Mouse (Mus musculus) midbrain, embryonic 15.5 days (tissue): ENCODE measurements at regions not wholly inside any gene's neighbourhood (a gene's known extent, or its start where the extent isn't known, plus 50 kb on each side); places are given as distances from the start of the nearest gene placed in this dataset.

ENCODE experiments used
- ATAC-seq: fragments of 200-750 bp; cut with Nextera tagmentation; replicated peaks from 2 replicates; pipeline ENCODE4 v1.8.0; 2017; ENCODE audit warnings: moderate TSS enrichment
- H3K27ac ChIP-seq: fragments of 300-500 bp; sonication (generic); 2 replicates; pipeline ENCODE4 v1.5.1; 2015; ENCODE audit warnings: mild to moderate bottlenecking, inconsistent platforms
- H3K27me3 ChIP-seq: fragments of 300-500 bp; sonication (generic); replicated peaks from 2 replicates; pipeline ENCODE4 v1.6.1; 2015; ENCODE audit warnings: inconsistent platforms
- H3K36me3 ChIP-seq: fragments of 300-500 bp; sonication (generic); replicated peaks from 2 replicates; pipeline ENCODE4 v1.6.1; 2015; ENCODE audit warnings: inconsistent platforms
- H3K4me1 ChIP-seq: fragments of 300-500 bp; sonication (generic); 2 replicates; pipeline ENCODE4 v1.6.1; 2015; ENCODE audit warnings: inconsistent platforms
- H3K4me2 ChIP-seq: fragments of 300-500 bp; sonication (generic); 2 replicates; pipeline ENCODE4 v1.6.1; 2015; ENCODE audit warnings: inconsistent platforms, mild to moderate bottlenecking, moderate library complexity
- H3K4me3 ChIP-seq: fragments of 300-500 bp; sonication (generic); 2 replicates; pipeline ENCODE4 v1.5.1; 2015; ENCODE audit warnings: mild to moderate bottlenecking, inconsistent platforms
- H3K9ac ChIP-seq: fragments of 300-500 bp; sonication (generic); 2 replicates; pipeline ENCODE4 v1.6.1; 2015; ENCODE audit warnings: mild to moderate bottlenecking, inconsistent platforms
- H3K9me3 ChIP-seq: fragments of 300-500 bp; sonication (generic); 2 replicates; pipeline ENCODE4 v1.6.1; 2016; ENCODE audit warnings: inconsistent platforms
- WGBS: fragments of 180-500 bp; shearing (Covaris S2); methylation state at CpG from one replicate; pipeline ENCODE4 v1.1.7; 2015; ENCODE audit warnings: mixed read lengths; 5-methylcytosine and 5-hydroxymethylcytosine counted together

DNA sequence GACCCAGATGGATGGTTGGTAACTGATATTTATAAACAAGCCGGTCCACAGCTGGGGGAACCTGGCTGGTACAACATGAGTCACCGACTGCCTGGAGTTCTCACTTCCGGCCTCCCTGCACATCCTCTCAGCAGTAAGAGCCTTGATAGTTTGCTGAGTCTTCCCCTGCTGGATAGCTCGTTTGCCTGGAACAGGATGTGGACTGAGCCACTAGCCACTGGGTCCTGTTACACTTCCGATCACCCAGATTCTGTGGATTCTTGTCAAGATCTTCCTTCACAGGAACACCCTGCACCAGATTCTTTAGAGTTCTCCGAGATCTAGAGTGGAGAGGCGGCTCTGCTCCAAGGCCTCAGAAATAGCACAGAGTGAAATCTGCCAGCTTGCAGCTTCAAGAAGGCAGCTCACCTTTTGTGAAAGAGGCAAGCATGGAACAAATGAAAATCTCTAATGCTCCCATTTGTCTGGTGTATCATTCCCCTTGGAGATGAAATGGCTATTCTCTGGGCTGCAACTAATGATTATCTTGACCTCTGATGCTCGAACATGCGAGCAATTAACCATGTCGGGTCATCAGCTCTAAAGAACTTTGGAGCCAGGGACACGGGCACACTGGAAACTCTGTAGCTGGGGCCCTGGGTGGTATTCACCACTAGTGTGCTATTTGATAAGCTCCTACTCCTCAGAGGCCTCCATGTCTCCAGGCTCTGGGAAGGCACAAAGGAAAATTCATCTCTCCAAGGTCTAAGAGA is 90.3 kb upstream of the Selenok start:
- Histone ChIP-seq H3K9ac (no peak overlapping the region), H3K27me3 (no peaks in the 10 kb centered on the region), H3K4me3 (no peak overlapping the region), H3K4me1 (no peaks in the 10 kb centered on the region), H3K4me2 (no peak overlapping the region), H3K36me3 (no peaks in the 10 kb centered on the region), H3K27ac (no peak overlapping the region), H3K9me3 (no peaks in the 10 kb centered on the region)
- 78% methylated on average over 11 of the region's 11 CpGs for WGBS
- ATAC-seq: no peak

DNA sequence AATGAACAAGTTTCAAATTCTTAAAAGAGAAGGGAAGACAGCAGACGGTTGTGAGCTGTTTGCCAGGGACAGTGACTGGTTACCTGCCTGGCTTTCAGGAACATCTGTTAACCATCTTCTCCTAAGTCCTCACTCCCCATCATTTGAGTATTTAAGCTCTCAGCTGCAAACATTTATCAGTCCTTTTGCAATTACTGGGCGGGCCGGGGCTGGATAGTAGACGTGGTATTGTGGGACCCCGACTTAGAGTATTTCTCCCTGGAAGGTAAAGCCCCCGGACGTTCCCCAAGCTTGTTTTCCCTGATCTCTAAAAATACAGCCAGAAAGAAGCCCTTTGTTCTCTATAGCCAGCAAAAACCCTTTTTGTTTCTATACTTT is 89.7 kb upstream of the Selenok start:
- Histone ChIP-seq H3K27ac (no peak overlapping the region), H3K4me3 (no peak overlapping the region), H3K27me3 (no peaks in the 10 kb centered on the region), H3K9ac (no peak overlapping the region), H3K36me3 (no peaks in the 10 kb centered on the region), H3K4me2 (no peak overlapping the region), H3K9me3 (no peaks in the 10 kb centered on the region), H3K4me1 (no peaks in the 10 kb centered on the region)
- ATAC-seq: no peak
- WGBS: 85% methylated on average over 7 of the region's 7 CpGs

DNA sequence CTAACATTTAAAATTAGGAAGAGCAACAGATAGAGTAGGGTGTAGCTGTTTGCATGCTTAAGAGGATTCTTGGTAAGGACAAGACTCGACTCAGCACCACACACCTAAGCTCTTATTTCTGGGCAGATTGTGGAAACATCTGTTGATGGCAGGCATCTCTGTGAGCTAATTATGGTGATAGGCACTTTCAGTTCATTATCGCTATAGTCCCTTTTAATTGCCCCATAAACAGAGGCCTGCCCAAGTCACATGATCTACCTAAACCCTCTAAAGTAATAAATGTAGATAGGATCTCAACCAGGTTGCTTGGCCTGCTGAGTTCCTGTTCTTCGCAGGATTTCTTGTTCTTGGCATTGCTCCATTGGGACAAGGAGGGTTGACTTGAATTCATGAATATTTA is 88.8 kb upstream of the Selenok start:
- Histone ChIP-seq H3K27me3 (no peaks in the 10 kb centered on the region), H3K36me3 (no peaks in the 10 kb centered on the region), H3K4me3 (no peak overlapping the region), H3K4me1 (no peaks in the 10 kb centered on the region), H3K27ac (no peak overlapping the region), H3K9me3 (no peaks in the 10 kb centered on the region), H3K4me2 (no peak overlapping the region), H3K9ac (no peak overlapping the region)
- 91% methylated on average over 3 of the region's 3 CpGs for WGBS
- ATAC-seq: no peak

DNA sequence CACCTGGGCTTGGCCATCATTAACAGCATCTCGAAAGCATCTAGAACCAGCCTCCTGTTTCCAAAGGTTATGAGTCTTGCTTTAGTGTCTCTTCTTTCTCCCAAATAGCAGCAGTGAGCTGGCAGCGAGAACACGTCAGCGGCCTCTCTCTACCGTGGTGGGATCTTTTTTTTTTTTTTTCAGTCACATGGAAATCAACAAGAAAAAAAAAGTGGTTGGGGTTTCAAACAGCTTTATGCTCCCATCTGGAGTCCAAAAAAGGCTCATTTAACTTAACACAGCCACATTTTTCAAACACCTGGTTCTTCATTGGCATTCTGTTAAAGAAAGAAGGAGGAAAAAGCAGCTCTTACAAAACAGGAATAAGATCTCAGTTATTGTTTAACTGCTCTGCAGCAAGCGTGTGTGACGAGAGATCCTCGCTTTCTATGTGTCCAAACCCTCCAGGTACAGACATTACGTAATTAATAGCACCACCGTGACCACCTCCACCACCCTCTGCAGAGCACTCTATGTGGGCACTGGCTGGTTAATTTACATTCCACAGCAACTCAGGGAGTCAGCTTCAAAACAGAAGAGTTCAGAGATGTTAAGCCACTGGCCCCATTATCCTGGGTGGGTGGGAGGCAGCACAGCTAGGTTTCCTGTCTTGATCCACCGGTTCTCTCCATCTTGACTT is 85.3 kb upstream of the Selenok start:
- Histone ChIP-seq H3K36me3 (no peaks in the 10 kb centered on the region), H3K4me2 (no peak overlapping the region), H3K9me3 (no peaks in the 10 kb centered on the region), H3K27me3 (no peaks in the 10 kb centered on the region), H3K9ac (no peak overlapping the region), H3K27ac (no peak overlapping the region), H3K4me3 (no peak overlapping the region), H3K4me1 (no peaks in the 10 kb centered on the region)
- no peak for ATAC-seq
- 79% methylated on average over 11 of the region's 11 CpGs for WGBS

DNA sequence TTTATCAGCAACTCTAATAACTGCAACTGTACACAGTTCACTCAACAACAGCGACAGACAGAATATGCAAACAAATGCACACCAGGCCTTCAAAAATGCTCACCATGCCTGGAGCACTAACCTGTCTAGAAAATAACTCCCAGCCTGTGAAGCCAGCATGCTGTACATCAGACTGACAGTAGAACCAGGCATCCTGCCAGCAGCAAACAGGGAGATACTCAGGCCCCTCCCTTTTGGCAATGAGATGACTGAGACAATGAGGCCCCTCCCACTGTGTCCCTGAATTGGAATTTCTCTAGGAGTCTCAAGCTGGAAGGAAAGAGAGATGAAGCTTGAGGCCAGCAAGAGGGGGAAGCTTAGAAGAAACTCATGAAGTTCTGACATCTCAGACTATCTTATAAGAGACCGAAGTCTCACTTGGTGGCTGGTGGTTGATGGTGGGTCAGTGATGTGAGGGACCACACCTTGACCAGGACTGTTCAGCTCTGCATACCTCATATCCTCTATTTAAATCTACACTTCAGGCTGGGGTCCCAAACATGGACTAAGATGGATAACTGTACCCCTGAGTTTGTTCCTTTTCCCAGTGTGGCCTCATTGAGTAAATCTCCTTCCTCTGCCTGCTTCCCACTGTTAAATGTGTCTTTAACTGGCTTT is 72.6 kb upstream of the Selenok start:
- no peak for ATAC-seq
- no peaks in the 10 kb centered on the region for H3K27me3 ChIP-seq
- WGBS: 83% methylated on average over 2 of the region's 2 CpGs
- H3K4me3 ChIP-seq: no peak overlapping the region
- H3K9me3 ChIP-seq: no peaks in the 10 kb centered on the region
- no peak overlapping the region for H3K27ac ChIP-seq
- H3K9ac ChIP-seq: no peak overlapping the region
- peaks cover 5% of the 10 kb centered on the region; the same call in 1 of the 2 replicates for H3K4me1 ChIP-seq
- H3K4me2 ChIP-seq: no peak overlapping the region
- H3K36me3 ChIP-seq: no peaks in the 10 kb centered on the region

DNA sequence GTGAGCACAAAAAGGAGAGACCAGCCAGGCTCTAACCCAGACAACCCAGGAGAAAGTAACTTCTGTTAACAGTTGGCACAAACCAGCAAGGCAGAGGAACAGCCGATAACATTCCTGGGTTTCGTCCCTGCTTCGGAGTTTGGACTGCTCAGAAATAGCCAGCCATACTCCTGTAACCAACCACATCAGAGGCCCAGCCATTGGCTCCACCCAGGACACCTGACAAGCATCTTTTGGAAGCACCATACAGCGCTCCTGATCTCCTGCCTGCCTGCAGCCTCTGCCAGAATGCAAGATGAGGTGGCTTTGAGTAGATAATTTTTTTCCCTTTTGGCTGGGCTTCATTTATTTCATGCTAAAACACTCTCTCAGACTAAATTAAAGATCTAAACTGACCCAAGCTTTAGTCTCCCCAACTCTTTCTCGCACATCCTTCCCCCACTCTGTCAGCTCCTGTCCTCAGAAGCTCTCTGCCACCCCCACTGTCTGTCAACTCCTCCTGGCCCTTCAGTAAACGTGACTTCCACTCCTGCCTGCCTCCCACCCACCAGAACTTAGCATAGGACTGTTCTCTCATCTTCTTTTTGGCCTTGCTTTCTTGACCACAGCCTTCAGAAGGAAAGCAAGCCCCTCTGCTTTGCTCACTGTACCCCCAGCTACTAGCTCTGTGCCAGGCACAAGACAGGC is 72.0 kb upstream of the Selenok start:
- no peaks in the 10 kb centered on the region for H3K36me3 ChIP-seq
- H3K4me3 ChIP-seq: no peak overlapping the region
- H3K9me3 ChIP-seq: no peaks in the 10 kb centered on the region
- H3K9ac ChIP-seq: no peak overlapping the region
- peaks cover 5% of the 10 kb centered on the region; the same call in 1 of the 2 replicates for H3K4me1 ChIP-seq
- H3K27ac ChIP-seq: no peak overlapping the region
- 81% methylated on average over 6 of the region's 6 CpGs for WGBS
- no peak for ATAC-seq
- no peaks in the 10 kb centered on the region for H3K27me3 ChIP-seq
- no peak overlapping the region for H3K4me2 ChIP-seq

DNA sequence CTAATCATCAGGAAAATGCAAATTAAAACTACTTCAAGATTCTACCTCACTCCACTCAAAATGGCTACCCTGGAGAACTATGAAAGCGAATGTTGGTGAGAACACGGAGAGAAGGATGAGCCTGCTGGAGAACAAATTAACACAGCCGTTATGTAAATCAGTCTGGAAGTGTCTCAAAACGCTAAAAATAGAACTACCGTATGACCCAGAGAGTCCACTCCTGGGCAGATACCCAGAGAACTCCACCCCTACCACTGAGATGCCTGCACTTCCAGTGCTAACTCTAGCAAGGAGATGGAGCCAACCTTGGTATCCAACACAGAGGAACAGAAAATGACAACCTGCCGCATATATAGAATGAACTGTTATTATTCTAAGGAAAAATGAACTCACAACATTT is 67.2 kb upstream of the Selenok start:
- Histone ChIP-seq H3K27ac (no peak overlapping the region), H3K4me3 (no peak overlapping the region), H3K36me3 (no peaks in the 10 kb centered on the region), H3K9ac (no peak overlapping the region), H3K27me3 (no peaks in the 10 kb centered on the region), H3K9me3 (no peaks in the 10 kb centered on the region), H3K4me1 (no peaks in the 10 kb centered on the region; the same call in 1 of the 2 replicates), H3K4me2 (no peak overlapping the region)
- no peak for ATAC-seq
- WGBS: 79% methylated on average over 6 of the region's 6 CpGs

DNA sequence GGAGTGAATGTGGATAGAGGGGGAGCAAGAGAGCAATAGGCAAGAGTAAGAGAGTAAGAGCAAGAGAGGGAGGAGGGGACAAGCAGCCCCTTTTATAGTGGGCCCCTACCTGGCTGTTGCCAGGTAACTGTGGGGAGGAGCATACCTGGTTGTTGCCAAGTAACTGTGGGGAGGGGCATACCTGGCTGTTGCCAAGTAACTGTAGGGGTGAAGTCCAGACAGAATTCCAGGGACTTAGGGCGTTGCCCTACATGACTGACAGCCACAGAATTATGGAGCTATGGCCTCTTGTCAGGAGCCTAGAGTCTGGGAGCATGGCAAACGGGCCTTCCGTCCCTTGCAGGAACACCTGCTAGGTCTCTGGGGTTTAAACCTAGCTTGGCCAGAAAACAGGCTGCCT is 64.5 kb upstream of the Selenok start:
- no peaks in the 10 kb centered on the region for H3K36me3 ChIP-seq
- H3K4me2 ChIP-seq: no peak overlapping the region
- ATAC-seq: no peak
- H3K4me3 ChIP-seq: no peak overlapping the region
- H3K27ac ChIP-seq: no peak overlapping the region
- 57% methylated on average over 3 of the region's 3 CpGs for WGBS
- no peaks in the 10 kb centered on the region for H3K9me3 ChIP-seq
- H3K27me3 ChIP-seq: no peaks in the 10 kb centered on the region
- no peak overlapping the region for H3K9ac ChIP-seq
- no peaks in the 10 kb centered on the region for H3K4me1 ChIP-seq

DNA sequence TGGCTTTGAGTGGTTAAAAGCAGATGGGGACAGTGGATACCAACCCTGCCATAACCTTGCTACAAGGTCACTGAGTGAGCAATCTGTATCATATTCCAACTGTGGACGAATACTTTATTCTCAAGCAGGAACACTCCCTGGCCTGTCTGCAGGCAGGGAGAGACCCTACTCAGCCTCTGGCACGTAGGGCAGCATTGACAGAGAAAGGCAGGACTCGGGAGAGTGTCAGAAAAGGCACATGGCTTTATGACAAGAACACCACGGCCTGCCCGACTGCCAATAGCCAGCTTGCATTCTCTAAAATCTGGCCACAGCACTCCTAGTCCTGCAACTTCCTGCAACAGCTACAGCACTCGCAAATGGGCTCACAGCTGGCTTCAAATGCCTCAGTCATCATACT is 63.3 kb upstream of the Selenok start:
- WGBS: 77% methylated on average over 6 of the region's 6 CpGs
- ATAC-seq: no peak
- Histone ChIP-seq H3K9me3 (no peaks in the 10 kb centered on the region), H3K4me1 (no peaks in the 10 kb centered on the region), H3K27me3 (no peaks in the 10 kb centered on the region), H3K4me2 (no peak overlapping the region), H3K4me3 (no peak overlapping the region), H3K27ac (no peak overlapping the region), H3K36me3 (no peaks in the 10 kb centered on the region), H3K9ac (no peak overlapping the region)

DNA sequence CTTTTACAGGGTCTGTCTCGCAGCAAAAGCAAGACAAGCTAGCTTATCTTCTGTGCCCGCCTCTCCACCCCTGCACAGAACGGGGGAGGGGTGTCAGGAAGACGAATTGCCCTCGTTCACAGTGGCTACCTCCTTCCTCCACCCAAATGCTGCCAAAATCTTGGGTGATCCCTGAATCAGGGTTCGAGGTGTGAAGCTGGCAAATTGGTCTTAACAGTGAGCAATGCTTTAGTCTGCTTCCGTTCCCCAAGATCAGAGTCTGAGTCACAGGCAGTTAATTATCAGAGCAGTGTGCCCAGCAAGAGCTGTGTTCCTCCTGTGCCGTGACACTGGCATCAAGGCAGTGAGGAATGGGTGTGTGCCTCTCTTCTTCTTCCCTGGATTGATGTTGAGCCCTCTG is 58.4 kb upstream of the Selenok start:
- no peak overlapping the region for H3K9ac ChIP-seq
- H3K36me3 ChIP-seq: no peaks in the 10 kb centered on the region
- H3K9me3 ChIP-seq: no peaks in the 10 kb centered on the region
- WGBS: 63% methylated on average over 8 of the region's 8 CpGs
- no peaks in the 10 kb centered on the region for H3K27me3 ChIP-seq
- no peaks in the 10 kb centered on the region for H3K4me1 ChIP-seq
- ATAC-seq: no peak
- H3K4me2 ChIP-seq: no peak overlapping the region
- H3K4me3 ChIP-seq: no peak overlapping the region
- no peak overlapping the region for H3K27ac ChIP-seq
